Mouse (Mus musculus): ENCODE measurements around the gene Carmil1.

The Carmil1 gene

GRCm38 (mm10) chr13:24220441-24220970 is 60.1 kb downstream of the Carmil1 start:
- no peak for DNase-seq (ENCODE audit: low spot score in 2 of 2)

- DNase-seq (ENCODE audit: low spot score in 2 of 2), result no peak
Observed at GRCm38 (mm10) chr13:24211229-24211628, 69.4 kb downstream of the Carmil1 start.

GRCm38 (mm10) chr13:24206097-24206496 is 74.5 kb downstream of the Carmil1 start:
- no peak for DNase-seq (ENCODE audit: low spot score in 2 of 2)

GRCm38 (mm10) chr13:24202314-24202713 is 78.3 kb downstream of the Carmil1 start:
- no peak for DNase-seq (ENCODE audit: low spot score in 2 of 2)

- peak; percentile 53 to 57 for DNase-seq (ENCODE audit: low spot score in 2 of 2)
Observed at GRCm38 (mm10) chr13:24199861-24200543, 80.6 kb downstream of the Carmil1 start.

- no peak for DNase-seq (ENCODE audit: low spot score in 2 of 2)
Observed at GRCm38 (mm10) chr13:24198396-24198924, 82.1 kb downstream of the Carmil1 start.

GRCm38 (mm10) chr13:24195371-24195770 is 85.2 kb downstream of the Carmil1 start:
- DNase-seq (ENCODE audit: low spot score in 2 of 2), result no peak

- DNase-seq (ENCODE audit: low spot score in 2 of 2), result no peak
Observed at GRCm38 (mm10) chr13:24194018-24194417, 86.6 kb downstream of the Carmil1 start.

GRCm38 (mm10) chr13:24190875-24191663 is 89.5 kb downstream of the Carmil1 start:
- DNase-seq (ENCODE audit: low spot score in 2 of 2), result no peak

- DNase-seq (ENCODE audit: low spot score in 2 of 2), result no peak
Observed at GRCm38 (mm10) chr13:24187026-24187425, 93.6 kb downstream of the Carmil1 start.

GRCm38 (mm10) chr13:24185641-24186040 is 95.0 kb downstream of the Carmil1 start:
- no peak for DNase-seq (ENCODE audit: low spot score in 2 of 2)

GRCm38 (mm10) chr13:24182878-24183277 is 97.7 kb downstream of the Carmil1 start:
- DNase-seq (ENCODE audit: low spot score in 2 of 2), result no peak

GRCm38 (mm10) chr13:24179538-24179937 is 101.1 kb downstream of the Carmil1 start:
- no peak for DNase-seq (ENCODE audit: low spot score in 2 of 2)

GRCm38 (mm10) chr13:24177600-24177999 is 103.0 kb downstream of the Carmil1 start:
- DNase-seq (ENCODE audit: low spot score in 2 of 2), result no peak

- no peak for DNase-seq (ENCODE audit: low spot score in 2 of 2)
Observed at GRCm38 (mm10) chr13:24176835-24177234, 103.8 kb downstream of the Carmil1 start.

- no peak for DNase-seq (ENCODE audit: low spot score in 2 of 2)
Observed at GRCm38 (mm10) chr13:24169658-24170057, 110.9 kb downstream of the Carmil1 start.

GRCm38 (mm10) chr13:24163368-24163767 is 117.2 kb downstream of the Carmil1 start:
- no peak for DNase-seq (ENCODE audit: low spot score in 2 of 2)

- DNase-seq (ENCODE audit: low spot score in 2 of 2), result no peak
Observed at GRCm38 (mm10) chr13:24161105-24161504, 119.5 kb downstream of the Carmil1 start.

- DNase-seq (ENCODE audit: low spot score in 2 of 2), result no peak
Observed at GRCm38 (mm10) chr13:24159972-24160371, 120.6 kb downstream of the Carmil1 start.

- no peak for DNase-seq (ENCODE audit: low spot score in 2 of 2)
Observed at GRCm38 (mm10) chr13:24159190-24159965, 121.2 kb downstream of the Carmil1 start.

GRCm38 (mm10) chr13:24157560-24158011 is 123.0 kb downstream of the Carmil1 start:
- DNase-seq (ENCODE audit: low spot score in 2 of 2), result peak in 1 of 2 experiments; percentile 49

GRCm38 (mm10) chr13:24155190-24155589 is 125.4 kb downstream of the Carmil1 start:
- DNase-seq (ENCODE audit: low spot score in 2 of 2), result no peak
